Comparison of ENCODE assay signal across 9 mouse cellular contexts in genomic region chr17:20946026-20946565, GRCm38 (mm10). TPM values are rescaled to one million over a fixed set of nuclear protein-coding genes. Genes with fewer than 3 reads are reported as not detected.
DNase-seq lines count a peak whose midpoint lies in the region; ATAC-seq lines count a peak whose summit lies in the region.
"Had no signal": no experiment of that assay in that cellular context is flagged by ENCODE, and none has a peak within 500 bp of the region (broad histone marks: within the 10 kb centered on the region; RNA-seq: fewer than 3 reads in every experiment).

No protein-coding gene starts in this region.

- no peaks in the 10 kb centered on the region for H3K27me3 ChIP-seq in neural tube, embryonic 11.5 days (ENCODE audit: control insufficient read depth, insufficient read depth, low read length)
- H3K27me3 ChIP-seq in heart, embryonic 10.5 days (ENCODE audit: insufficient read depth, poor library complexity, severe bottlenecking): no peaks in the 10 kb centered on the region
- H3K27me3 ChIP-seq in neural tube, embryonic 13.5 days: no peaks in the 10 kb centered on the region

- peak overlapping the region; percentile 75 for H3K4me2 ChIP-seq in neural tube, embryonic 11.5 days (ENCODE audit: low read depth)
- peak overlapping the region; percentile 87 for H3K4me2 ChIP-seq in neural tube, embryonic 13.5 days

- H3K9ac ChIP-seq in neural tube, embryonic 11.5 days (ENCODE audit: low read length): peak overlapping the region; percentile 57
- H3K9ac ChIP-seq in neural tube, embryonic 13.5 days: peak overlapping the region; percentile 83

- H3K27ac ChIP-seq in neural tube, embryonic 11.5 days (ENCODE audit: low read depth, low read length): peak overlapping the region; percentile 83
- H3K27ac ChIP-seq in heart, embryonic 10.5 days: peak overlapping the region; percentile 97
- peak overlapping the region; percentile 97 for H3K27ac ChIP-seq in neural tube, embryonic 13.5 days (replicated peaks)

- WGBS in neural tube, embryonic 11.5 days: 2% methylated on average over 13 of the region's 13 CpGs
- 1% methylated on average over 13 of the region's 13 CpGs for WGBS in heart, embryonic 10.5 days
- 1% methylated on average over 13 of the region's 13 CpGs for WGBS in neural tube, embryonic 13.5 days

- H3K4me1 ChIP-seq in neural tube, embryonic 11.5 days (ENCODE audit: control insufficient read depth, insufficient read depth, low read length): peaks cover 5% of the 10 kb centered on the region
- peaks cover 24% of the 10 kb centered on the region for H3K4me1 ChIP-seq in heart, embryonic 10.5 days
- H3K4me1 ChIP-seq in neural tube, embryonic 13.5 days (replicated peaks): peaks cover 50% of the 10 kb centered on the region

- H3K4me3 ChIP-seq in neural tube, embryonic 11.5 days (ENCODE audit: low read depth, low read length): peak overlapping the region; percentile 75
- H3K4me3 ChIP-seq in heart, embryonic 10.5 days: peak overlapping the region; percentile 79
- H3K4me3 ChIP-seq in neural tube, embryonic 13.5 days: peak overlapping the region; percentile 65

- H3K36me3 ChIP-seq in neural tube, embryonic 11.5 days (ENCODE audit: control insufficient read depth, insufficient read depth, low read length): no peaks in the 10 kb centered on the region
- 0 out of 2 replicates have a peak, but pooled peaks cover under 1% of the 10 kb centered on the region for H3K36me3 ChIP-seq in heart, embryonic 10.5 days
- H3K36me3 ChIP-seq in neural tube, embryonic 13.5 days: peaks cover under 1% of the 10 kb centered on the region; the same call in 1 of the 2 replicates

- H3K9me3 ChIP-seq in neural tube, embryonic 11.5 days (ENCODE audit: control insufficient read depth, low read length): no peaks in the 10 kb centered on the region
- no peaks in the 10 kb centered on the region for H3K9me3 ChIP-seq in heart, embryonic 10.5 days
- no peaks in the 10 kb centered on the region for H3K9me3 ChIP-seq in neural tube, embryonic 13.5 days

- DNase-seq in neural tube, embryonic 11.5 days (ENCODE audit: low spot score): no peak
- no peak for DNase-seq in neural tube, embryonic 10.5 days (ENCODE audit: extremely low spot score, low spot score)
- DNase-seq in c-Kit-positive CD71-positive TER-119-negative erythroid progenitor cells, embryonic 14.5 days (ENCODE audit: low read depth): peak; percentile 8
- DNase-seq in heart, embryonic 10.5 days (ENCODE audit: low spot score): no peak
- DNase-seq in kidney, postnatal 14 days: peak; percentile 17
- no peak for DNase-seq in spleen, postnatal 14 days (ENCODE audit: low spot score in 2 of 2)
- no peak for DNase-seq in left cerebral cortex, adult 8-10 months (ENCODE audit: low spot score in 2 of 2)

- ATAC-seq in neural tube, embryonic 11.5 days (ENCODE audit: insufficient read depth, low FRiP score, low TSS enrichment): no peak
- 0 out of 2 replicates have a peak, but pooled peaks have one; percentile 1 for ATAC-seq in neural tube, embryonic 13.5 days (ENCODE audit: low read depth)

RNA-seq across cellular contexts. Expression of gene Ppp2r1a, which starts 1.0 kb away (rescaled TPM):
- 558 and 601 TPM in 2 replicates for polyA plus RNA-seq in neural tube, embryonic 11.5 days (2014; fragmentation: Nextera tagmentation; extraction: Ambion mirVana)
- 407 and 413 TPM in 2 replicates for polyA plus RNA-seq in heart, embryonic 10.5 days (2016; fragmentation: Nextera tagmentation; extraction: Ambion mirVana)
- polyA plus RNA-seq in neural tube, embryonic 13.5 days (2015; fragmentation: Nextera tagmentation; extraction: Ambion mirVana): 664 and 692 TPM in 2 replicates
- total RNA-seq in left cerebral cortex, adult 8-10 months (2022): 100 to 1,000 TPM; 521 to 550 (median 536) TPM

RNA-seq across cellular contexts. Expression of gene Vmn1r232, which starts 26.6 kb away (rescaled TPM):
- polyA plus RNA-seq in neural tube, embryonic 11.5 days (2014; fragmentation: Nextera tagmentation; extraction: Ambion mirVana): not detected in 2 replicates
- polyA plus RNA-seq in heart, embryonic 10.5 days (2016; fragmentation: Nextera tagmentation; extraction: Ambion mirVana): not detected in 2 replicates
- not detected in 2 replicates for polyA plus RNA-seq in neural tube, embryonic 13.5 days (2015; fragmentation: Nextera tagmentation; extraction: Ambion mirVana)
- under 1 TPM in 1 of 4 experiments, not detected in 3; 0.22 TPM for total RNA-seq in left cerebral cortex, adult 8-10 months (2022)
- total RNA-seq: heart, postnatal 14 days had no signal

RNA-seq across cellular contexts. Expression of gene Vmn1r231, which starts 41.2 kb away (rescaled TPM):
- not detected in 2 replicates for polyA plus RNA-seq in neural tube, embryonic 11.5 days (2014; fragmentation: Nextera tagmentation; extraction: Ambion mirVana)
- polyA plus RNA-seq in heart, embryonic 10.5 days (2016; fragmentation: Nextera tagmentation; extraction: Ambion mirVana): not detected in 2 replicates
- polyA plus RNA-seq in neural tube, embryonic 13.5 days (2015; fragmentation: Nextera tagmentation; extraction: Ambion mirVana): not detected in 2 replicates
- total RNA-seq in left cerebral cortex, adult 8-10 months (2022): not detected
- total RNA-seq: heart, postnatal 14 days had no signal

RNA-seq across cellular contexts. Expression of gene Vmn1r233, which starts 50.2 kb away (rescaled TPM):
- not detected in 2 replicates for polyA plus RNA-seq in neural tube, embryonic 11.5 days (2014; fragmentation: Nextera tagmentation; extraction: Ambion mirVana)
- polyA plus RNA-seq in heart, embryonic 10.5 days (2016; fragmentation: Nextera tagmentation; extraction: Ambion mirVana): not detected in 2 replicates
- not detected in 2 replicates for polyA plus RNA-seq in neural tube, embryonic 13.5 days (2015; fragmentation: Nextera tagmentation; extraction: Ambion mirVana)
- not detected for total RNA-seq in left cerebral cortex, adult 8-10 months (2022)
- total RNA-seq: heart, postnatal 14 days had no signal

Comparison
In these comparisons a context has a peak if more than half of its experiments do, and no peak if none do; other contexts are left out.
1. DNase-seq: peak in c-Kit-positive CD71-positive TER-119-negative erythroid progenitor cells, embryonic 14.5 days (single experiment) and kidney, postnatal 14 days (single experiment); none in neural tube, embryonic 11.5 days (single experiment), neural tube, embryonic 10.5 days (single experiment), heart, embryonic 10.5 days (single experiment), spleen, postnatal 14 days (0 of 2) and left cerebral cortex, adult 8-10 months (0 of 2).
2. Peak in every context shown above with its lines, with median percentiles within 50 percentile points of each other: H3K27ac ChIP-seq and H3K4me3 ChIP-seq.